Comparison of ENCODE assay signal across 8 mouse cellular contexts in genomic region chr17:15829198-15830170, GRCm38 (mm10). TPM values are rescaled to one million over a fixed set of nuclear protein-coding genes. Genes with fewer than 3 reads are reported as not detected.
DNase-seq lines count a peak whose midpoint lies in the region; ATAC-seq and TF ChIP-seq lines count a peak whose summit lies in the region.

No protein-coding gene starts in this region.

- H3K9me3 ChIP-seq in lung, embryonic 14.5 days (ENCODE audit: low read depth, low read length) = no peaks in the 10 kb centered on the region
- no peaks in the 10 kb centered on the region for H3K9me3 ChIP-seq in embryonic facial prominence, embryonic 13.5 days
- no peaks in the 10 kb centered on the region for H3K9me3 ChIP-seq in heart, postnatal 0 days (replicated peaks; ENCODE audit: control insufficient read depth, low read length)
- H3K9me3 ChIP-seq in liver, embryonic 14.5 days (ENCODE audit: control insufficient read depth, low read length) = no peaks in the 10 kb centered on the region
- no peaks in the 10 kb centered on the region for H3K9me3 ChIP-seq in stomach, postnatal 0 days (ENCODE audit: control insufficient read depth, low read length)

- peak overlapping the region; percentile 60 for H3K4me3 ChIP-seq in lung, embryonic 14.5 days (ENCODE audit: low read depth, low read length)
- H3K4me3 ChIP-seq in embryonic facial prominence, embryonic 13.5 days = peak overlapping the region; percentile 59
- H3K4me3 ChIP-seq in heart, postnatal 0 days (ENCODE audit: low read depth, low read length) = peak overlapping the region; percentile 67
- peak overlapping the region; percentile 13 to 16; a peak in 1 of 4 replicates for H3K4me3 ChIP-seq in liver, embryonic 14.5 days (ENCODE audit: insufficient read depth in 1 of 2, low read depth in 2 of 2, low read length in 2 of 2)
- H3K4me3 ChIP-seq in stomach, postnatal 0 days (ENCODE audit: low read depth, low read length) = peak overlapping the region; percentile 71

- no peaks in the 10 kb centered on the region; the same call in 1 of the 2 replicates for H3K4me1 ChIP-seq in lung, embryonic 14.5 days (ENCODE audit: insufficient read depth)
- H3K4me1 ChIP-seq in embryonic facial prominence, embryonic 13.5 days = peaks cover 31% of the 10 kb centered on the region
- H3K4me1 ChIP-seq in heart, postnatal 0 days (ENCODE audit: control insufficient read depth, insufficient read depth) = peaks cover 27% of the 10 kb centered on the region
- no peaks in the 10 kb centered on the region for H3K4me1 ChIP-seq in liver, embryonic 14.5 days (replicated peaks; ENCODE audit: control insufficient read depth in 2 of 2, insufficient read depth in 2 of 2, low read length in 1 of 2)
- no peaks in the 10 kb centered on the region for H3K4me1 ChIP-seq in stomach, postnatal 0 days (replicated peaks; ENCODE audit: control insufficient read depth, insufficient read depth)

- H3K27ac ChIP-seq in lung, embryonic 14.5 days (ENCODE audit: low read depth) = peak overlapping the region; percentile 62; the same call in 1 of the 2 replicates
- H3K27ac ChIP-seq in embryonic facial prominence, embryonic 13.5 days = peak overlapping the region; percentile 73
- H3K27ac ChIP-seq in heart, postnatal 0 days (ENCODE audit: low read depth) = peak overlapping the region; percentile 31; the same call in 1 of the 2 replicates
- no peak overlapping the region for H3K27ac ChIP-seq in liver, embryonic 14.5 days
- H3K27ac ChIP-seq in stomach, postnatal 0 days (replicated peaks) = peak overlapping the region; percentile 95

- 0 out of 2 replicates have a peak, but pooled peaks have one; percentile 3 for TF ChIP-seq CTCF in lung, embryonic 14.5 days (IDR thresholded peaks at IDR 0.05; ENCODE audit: low read depth)
- no peak for TF ChIP-seq CTCF in heart, postnatal 0 days (IDR thresholded peaks at IDR 0.05; ENCODE audit: low read depth)
- no peak for TF ChIP-seq CTCF in liver, embryonic 14.5 days (IDR thresholded peaks at IDR 0.05; ENCODE audit: low read depth)
- TF ChIP-seq CTCF in stomach, postnatal 0 days (IDR thresholded peaks at IDR 0.05; ENCODE audit: low read depth) = peak; percentile 37; the same call in 1 of the 2 replicates

- no peak for ATAC-seq in lung, embryonic 14.5 days (ENCODE audit: insufficient read depth)
- ATAC-seq in embryonic facial prominence, embryonic 13.5 days (ENCODE audit: insufficient number of reproducible peaks, insufficient read depth, low FRiP score, low TSS enrichment, low read depth) = no peak
- ATAC-seq in heart, postnatal 0 days (ENCODE audit: insufficient read depth, low read depth) = no peak
- ATAC-seq in liver, embryonic 14.5 days (ENCODE audit: insufficient read depth) = no peak
- no peak for ATAC-seq in stomach, postnatal 0 days (ENCODE audit: low FRiP score, low TSS enrichment)
- ATAC-seq in activated CD4-positive, CD25-positive, alpha-beta regulatory T cell, adult 4 months = no peak

- DNase-seq in lung, embryonic 14.5 days = peak; percentile 45
- no peak for DNase-seq in lung, postnatal 4 days
- DNase-seq in heart, postnatal 0 days (ENCODE audit: low spot score) = no peak
- DNase-seq in liver, embryonic 14.5 days (ENCODE audit: low read depth in 3 of 3, low spot score in 3 of 3) = no peak
- DNase-seq in stomach, postnatal 0 days (ENCODE audit: low spot score) = peak; percentile 49
- DNase-seq in right cerebral cortex, postnatal 14 days = no peak

- H3K4me2 ChIP-seq in lung, embryonic 14.5 days = peak overlapping the region; percentile 95
- H3K4me2 ChIP-seq in embryonic facial prominence, embryonic 13.5 days = peak overlapping the region; percentile 91
- peak overlapping the region; percentile 99 for H3K4me2 ChIP-seq in heart, postnatal 0 days (ENCODE audit: low read depth, low read length)
- H3K4me2 ChIP-seq in liver, embryonic 14.5 days (ENCODE audit: low read depth) = peak overlapping the region; percentile 56
- peak overlapping the region; percentile 91 for H3K4me2 ChIP-seq in stomach, postnatal 0 days (replicated peaks; ENCODE audit: low read depth)

- H3K27me3 ChIP-seq in lung, embryonic 14.5 days (ENCODE audit: insufficient read depth, low read length) = no peaks in the 10 kb centered on the region
- peaks cover 41% of the 10 kb centered on the region for H3K27me3 ChIP-seq in embryonic facial prominence, embryonic 13.5 days
- no peaks in the 10 kb centered on the region for H3K27me3 ChIP-seq in heart, postnatal 0 days (ENCODE audit: control insufficient read depth, insufficient read depth, low read length)
- peaks cover 73% of the 10 kb centered on the region for H3K27me3 ChIP-seq in liver, embryonic 14.5 days (ENCODE audit: control insufficient read depth, insufficient read depth, low read length)
- H3K27me3 ChIP-seq in stomach, postnatal 0 days (ENCODE audit: control insufficient read depth, insufficient read depth, low read length) = no peaks in the 10 kb centered on the region

- H3K36me3 ChIP-seq in lung, embryonic 14.5 days (ENCODE audit: insufficient read depth) = no peaks in the 10 kb centered on the region
- no peaks in the 10 kb centered on the region for H3K36me3 ChIP-seq in embryonic facial prominence, embryonic 13.5 days
- H3K36me3 ChIP-seq in heart, postnatal 0 days (replicated peaks; ENCODE audit: control insufficient read depth, insufficient read depth, low read length) = no peaks in the 10 kb centered on the region
- H3K36me3 ChIP-seq in liver, embryonic 14.5 days (replicated peaks; ENCODE audit: control insufficient read depth, insufficient read depth, low read depth) = no peaks in the 10 kb centered on the region
- H3K36me3 ChIP-seq in stomach, postnatal 0 days (ENCODE audit: control insufficient read depth, insufficient read depth, low read length) = no peaks in the 10 kb centered on the region

- WGBS in lung, embryonic 14.5 days = 2% methylated on average over 20 of the region's 20 CpGs
- WGBS in embryonic facial prominence, embryonic 13.5 days = 2% methylated on average over 20 of the region's 20 CpGs
- 3% methylated on average over 20 of the region's 20 CpGs for WGBS in heart, postnatal 0 days
- WGBS in liver, embryonic 14.5 days (ENCODE audit: insufficient replicate concordance) = 2% methylated on average over 20 of the region's 20 CpGs
- WGBS in stomach, postnatal 0 days = 3% methylated on average over 20 of the region's 20 CpGs

- peak overlapping the region; percentile 66 for H3K9ac ChIP-seq in lung, embryonic 14.5 days
- H3K9ac ChIP-seq in embryonic facial prominence, embryonic 13.5 days = peak overlapping the region; percentile 72
- peak overlapping the region; percentile 62 for H3K9ac ChIP-seq in heart, postnatal 0 days (replicated peaks; ENCODE audit: low read depth, low read length)
- no peak overlapping the region for H3K9ac ChIP-seq in liver, embryonic 14.5 days (replicated peaks)
- H3K9ac ChIP-seq in stomach, postnatal 0 days (ENCODE audit: low read length) = peak overlapping the region; percentile 85

- TF ChIP-seq EP300 in heart, postnatal 0 days (IDR thresholded peaks at IDR 0.05; ENCODE audit: low read depth) = no peak
- no peak for TF ChIP-seq EP300 in liver, embryonic 14.5 days (IDR thresholded peaks at IDR 0.05; ENCODE audit: low read depth)
- no peak for TF ChIP-seq EP300 in stomach, postnatal 0 days (optimal IDR thresholded peaks at IDR 0.05)

RNA-seq across cellular contexts. Expression of gene Rgmb, which starts 1.4 kb away (rescaled TPM):
- 17.6 and 18.9 TPM in 2 replicates for polyA plus RNA-seq in lung, embryonic 14.5 days (2014; fragmentation: Nextera tagmentation; extraction: Ambion mirVana)
- polyA plus RNA-seq in embryonic facial prominence, embryonic 13.5 days (2015; fragmentation: Nextera tagmentation; extraction: Ambion mirVana) = 14.3 and 18.8 TPM in 2 replicates
- total RNA-seq in heart, postnatal 0 days (2014; rRNA removed; ENCODE audit: low replicate concordance) = 15.7 and 26.9 TPM in 2 replicates
- 7.2 and 8.4 TPM in 2 replicates for polyA plus RNA-seq in heart, postnatal 0 days (2015; fragmentation: Nextera tagmentation; extraction: Ambion mirVana)
- 0.54 and 0.71 TPM in 2 replicates for polyA plus RNA-seq in liver, embryonic 14.5 days (2012; rRNA removed)
- 0.47 and 0.74 TPM in 2 replicates for polyA plus RNA-seq in liver, embryonic 14.5 days (2014; fragmentation: Nextera tagmentation; extraction: Ambion mirVana)
- polyA plus RNA-seq in stomach, postnatal 0 days (2015; fragmentation: Nextera tagmentation; extraction: Ambion mirVana) = 33.0 and 41.1 TPM in 2 replicates
- 1 to 10 TPM in 1 of 2 experiments, under 1 TPM in 1; 0.70 to 1.3 TPM for polyA plus RNA-seq in activated CD4-positive, CD25-positive, alpha-beta regulatory T cell, adult 4 months (2017; shearing (Covaris generic))

Comparison
In these comparisons a context has a peak if more than half of its experiments do, and no peak if none do; other contexts are left out.
1. DNase-seq: peak in lung, embryonic 14.5 days (single experiment) and stomach, postnatal 0 days (single experiment); none in lung, postnatal 4 days (0 of 2), heart, postnatal 0 days (single experiment), liver, embryonic 14.5 days (0 of 3) and right cerebral cortex, postnatal 14 days (single experiment).
2. H3K4me3 ChIP-seq: peak in every context shown above with its lines; median percentile 71 in stomach, postnatal 0 days; 67 in heart, postnatal 0 days; 60 in lung, embryonic 14.5 days; 59 in embryonic facial prominence, embryonic 13.5 days; 14 in liver, embryonic 14.5 days.
3. CTCF ChIP-seq: peak in lung, embryonic 14.5 days (single experiment) and stomach, postnatal 0 days (single experiment); none in heart, postnatal 0 days (single experiment) and liver, embryonic 14.5 days (single experiment).
4. Peak in every context shown above with its lines, with median percentiles within 50 percentile points of each other: H3K4me2 ChIP-seq.